Mouse (Mus musculus): ENCODE results near the gene D330020A13Rik. TPM values are rescaled to one million over a fixed set of nuclear protein-coding genes. Genes with fewer than 3 reads are reported as not detected.

Gene D330020A13Rik
- polyA plus RNA-seq, 1 experiment from 2014 or later = 0.29 TPM

Other genes starting within 250 kb of the D330020A13Rik start
- not detected in 2 replicates for gene Ninj2, start 201.0 kb upstream of the D330020A13Rik start, polyA plus RNA-seq (2015; fragmentation: Nextera tagmentation; extraction: Ambion mirVana)
- gene B4galnt3, start 195 bp downstream of the D330020A13Rik start, polyA plus RNA-seq (2015; fragmentation: Nextera tagmentation; extraction: Ambion mirVana) = 0.11 and 0.18 TPM in 2 replicates
- gene Kdm5a, start 69.8 kb downstream of the D330020A13Rik start, polyA plus RNA-seq (2015; fragmentation: Nextera tagmentation; extraction: Ambion mirVana) = 34.7 and 36.6 TPM in 2 replicates
- 11.5 and 12.8 TPM in 2 replicates for gene Ccdc77, start 70.0 kb downstream of the D330020A13Rik start, polyA plus RNA-seq (2015; fragmentation: Nextera tagmentation; extraction: Ambion mirVana)
- 9.5 and 10.7 TPM in 2 replicates for gene Il17ra, start 168.9 kb downstream of the D330020A13Rik start, polyA plus RNA-seq (2015; fragmentation: Nextera tagmentation; extraction: Ambion mirVana)
- gene Tmem121b, start 199.4 kb downstream of the D330020A13Rik start, polyA plus RNA-seq (2015; fragmentation: Nextera tagmentation; extraction: Ambion mirVana) = 2.2 and 2.5 TPM in 2 replicates
- 15.1 and 15.8 TPM in 2 replicates for gene Hdhd5, start 237.0 kb downstream of the D330020A13Rik start, polyA plus RNA-seq (2015; fragmentation: Nextera tagmentation; extraction: Ambion mirVana)

Measured in neural tube, embryonic 13.5 days (tissue).